Mouse (Mus musculus): Measurements from ENCODE around the gene Bloc1s3.

- TF ChIP-seq CTCF (IDR thresholded peaks at IDR 0.05; ENCODE audit: low read depth, low read length): no peak
- TF ChIP-seq TAL1 (conservative IDR thresholded peaks at IDR 0.05; ENCODE audit: low read depth, low read length): no peak
- no peak for TF ChIP-seq GATA2 (IDR thresholded peaks at IDR 0.05; ENCODE audit: borderline replicate concordance, low read depth, low read length)
- TF ChIP-seq GATA1 (IDR thresholded peaks at IDR 0.05; ENCODE audit: borderline replicate concordance, low read length): no peak
- TF ChIP-seq POLR2AphosphoS5 (IDR thresholded peaks at IDR 0.05; ENCODE audit: insufficient replicate concordance, low read depth, low read length): no peak
These were observed 570 bp downstream of the Bloc1s3 start for GRCm38 (mm10) chr7:19507612-19507981.
